Mouse (Mus musculus) retina, postnatal 1 day (tissue): ENCODE data around the gene C87977.
"Not testable (repeated sequence)": the region's sequence is repeated elsewhere in the genome, so short reads cannot be mapped to it uniquely, and the experiment has no call there.

Experiments
- DNase-seq: peaks from one replicate; pipeline ENCODE4 v3.0.0-alpha.2; 2012

The C87977 gene

GRCm38 (mm10) chr4:144213218-144213617 lies at the start of gene C87977:
C87977 (minus strand) TSS chr4:144213318.
- DNase-seq: not testable (repeated sequence)

GRCm38 (mm10) chr4:144254768-144255167 lies 41.6 kb upstream of the C87977 start:
- DNase-seq: not testable (repeated sequence)

GRCm38 (mm10) chr4:144190419-144190818 lies 22.7 kb downstream of the C87977 start, which contains the start of gene Oog2:
Oog2 (plus strand) TSS chr4:144190719.
- no peak for DNase-seq

- DNase-seq: no peak
These were observed 50.6 kb downstream of the C87977 start, which contains the start of gene Oog3 for GRCm38 (mm10) chr4:144162563-144162962. Oog3 (minus strand) TSS chr4:144162663.
